Mouse (Mus musculus) erythroblast, embryonic 14.5 days (primary cell): ENCODE measurements around the gene Hist1h2be.
"Not testable (repeated sequence)": the region's sequence is repeated elsewhere in the genome, so short reads cannot be mapped to it uniquely, and the experiment has no call there.

Source experiments
- GATA1 ChIP-seq: IDR thresholded peaks from 2 replicates; pipeline ENCODE4 v1.6.1; 2012; ENCODE audit warnings: low read length, inconsistent platforms, mixed read lengths
- TAL1 ChIP-seq: IDR thresholded peaks from 3 replicates; pipeline ENCODE4 v1.6.1; 2012; ENCODE audit warnings: low read length, inconsistent platforms, mixed read lengths

GRCm38 (mm10) chr13:23544787-23545120, 76.2 kb downstream of the Hist1h2be start:
- TF ChIP-seq TAL1, GATA1: not testable (repeated sequence)
